Mouse (Mus musculus) heart, embryonic 11.5 days (tissue): Measurements from ENCODE around the gene Fbxo42. TPM values are rescaled to one million over a fixed set of nuclear protein-coding genes. Genes with fewer than 3 reads are reported as not detected.

Source experiments
- ATAC-seq: fragments of 200-750 bp; cut with Nextera tagmentation; replicated peaks from 2 replicates; pipeline ENCODE4 v1.8.0; 2017; ENCODE audit warnings: moderate library complexity; ENCODE audit not compliant: insufficient number of reproducible peaks, low FRiP score, low TSS enrichment
- H3K27ac ChIP-seq: fragments of 300-500 bp; sonication (generic); 2 replicates; pipeline ENCODE4 v1.5.1; 2014; ENCODE audit warnings: mild to moderate bottlenecking, low read depth, low read length
- H3K27me3 ChIP-seq: fragments of 300-500 bp; sonication (generic); 2 replicates; pipeline ENCODE4 v1.6.1; 2014; ENCODE audit warnings: mild to moderate bottlenecking, low read length, mixed read lengths; ENCODE audit not compliant: control insufficient read depth, insufficient read depth
- H3K36me3 ChIP-seq: fragments of 300-500 bp; sonication (generic); 2 replicates; pipeline ENCODE4 v1.6.1; 2014; ENCODE audit warnings: mild to moderate bottlenecking, low read length, moderate library complexity, mixed read lengths; ENCODE audit not compliant: control insufficient read depth, insufficient read depth
- H3K4me1 ChIP-seq: fragments of 300-500 bp; sonication (generic); 2 replicates; pipeline ENCODE4 v1.6.1; 2014; ENCODE audit warnings: low read length; ENCODE audit not compliant: control insufficient read depth, insufficient read depth
- H3K4me2 ChIP-seq: fragments of 300-500 bp; sonication (generic); 2 replicates; pipeline ENCODE4 v1.6.1; 2014; ENCODE audit warnings: mild to moderate bottlenecking, moderate library complexity
- H3K4me3 ChIP-seq: fragments of 300-500 bp; sonication (generic); 2 replicates; pipeline ENCODE4 v1.5.1; 2014; ENCODE audit warnings: low read depth, low read length
- H3K9ac ChIP-seq: fragments of 300-500 bp; sonication (generic); 2 replicates; pipeline ENCODE4 v1.6.1; 2014; ENCODE audit warnings: mild to moderate bottlenecking, low read depth, low read length, moderate library complexity
- H3K9me3 ChIP-seq: fragments of 300-500 bp; sonication (generic); replicated peaks from 2 replicates; pipeline ENCODE4 v1.6.1; 2016; ENCODE audit warnings: low read length; ENCODE audit not compliant: control insufficient read depth
- WGBS: fragments of 180-500 bp; shearing (Covaris S2); extraction: QIAGEN DNeasy Blood & Tissue Kit; methylation state at CpG from one replicate; pipeline ENCODE4 v1.1.7; 2014; ENCODE audit not compliant: insufficient replicate concordance; 5-methylcytosine and 5-hydroxymethylcytosine counted together
- polyA plus RNA-seq: library from polyadenylated mRNA; unstranded; fragments of >200 nt; fragmentation: Nextera tagmentation; extraction: Ambion mirVana; gene quantifications from 2 replicates; pipeline ENCODE4 v1.2.1, GENCODE M21; 2014

The Fbxo42 gene
- 18.5 and 19.3 TPM in 2 replicates for polyA plus RNA-seq

DNA sequence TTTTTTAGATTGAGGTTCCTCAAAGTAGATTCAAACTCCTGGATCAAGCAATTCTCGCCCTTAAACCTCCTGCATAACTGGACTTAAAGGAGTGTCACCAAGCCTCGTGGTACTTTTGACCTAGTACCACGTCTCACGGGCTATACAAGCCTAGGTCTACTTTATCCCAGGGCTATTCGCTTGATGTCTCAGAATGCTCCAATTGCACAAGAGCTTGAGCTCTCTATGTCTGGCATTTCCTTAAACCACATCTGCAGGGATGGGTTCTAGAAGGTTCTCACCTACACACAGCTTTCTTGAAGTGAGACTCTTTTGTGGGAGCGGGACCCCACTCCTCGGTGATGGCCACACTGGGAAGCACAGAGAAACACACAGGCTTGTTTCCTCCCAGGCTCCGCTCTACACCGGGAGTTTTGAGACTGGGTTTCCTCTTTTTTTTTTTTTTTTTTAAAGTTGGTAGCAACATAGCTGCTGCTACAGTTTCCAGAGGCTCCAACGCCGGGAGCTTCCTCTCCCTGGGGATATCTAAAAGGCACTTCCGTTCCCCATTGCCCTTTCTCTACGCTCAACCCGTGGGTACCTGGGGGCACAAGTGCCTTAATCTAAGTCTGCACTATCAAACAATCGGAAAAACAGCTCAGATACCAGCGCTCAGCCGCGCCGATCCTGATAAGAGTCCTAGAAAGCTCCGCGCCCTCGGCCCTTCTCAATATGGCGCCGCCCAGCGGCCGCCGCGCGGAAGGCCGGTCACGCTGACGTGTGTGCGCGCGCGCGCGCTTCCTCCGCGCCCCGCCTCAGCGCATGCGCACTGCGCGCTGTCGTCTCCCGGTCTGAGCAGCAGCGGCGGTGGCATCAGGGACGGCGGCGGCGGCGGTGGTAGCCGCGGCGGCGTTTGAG is at the start of gene Fbxo42:
Gene Fbxo42 (plus strand): TSS at position 802 of the 897 bp plus-strand sequence.
- Histone ChIP-seq H3K4me3 (peak within 1 kb of the TSS; percentile 99), H3K4me2 (peak within 1 kb of the TSS; percentile 92)
- WGBS: 8% methylated on average over 54 of the region's 58 CpGs

DNA sequence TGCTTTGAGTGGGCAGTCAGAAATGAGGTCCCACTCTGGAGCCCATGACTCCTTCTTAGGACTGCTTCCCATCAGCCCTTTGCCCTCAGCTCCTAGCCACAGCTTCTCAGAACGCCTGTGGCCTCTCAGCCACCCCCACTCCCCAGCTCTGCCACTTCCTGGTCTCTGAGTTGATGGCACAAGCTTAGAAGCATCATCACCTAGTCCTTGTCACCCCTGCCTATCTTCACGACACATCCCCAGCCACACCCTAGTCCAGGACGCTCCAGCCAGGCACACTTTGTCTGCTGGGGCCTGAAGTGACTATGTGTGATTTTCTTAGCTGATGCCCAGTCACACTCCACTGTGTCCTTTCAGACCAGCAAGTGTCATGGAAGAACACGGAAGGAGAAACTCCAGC is 48.8 kb upstream of the Fbxo42 start:
- WGBS: 55% methylated on average over 4 of the region's 4 CpGs
- Histone ChIP-seq H3K27me3 (no peaks in the 10 kb centered on the region), H3K27ac (no peak overlapping the region), H3K4me2 (no peak overlapping the region), H3K9ac (no peak overlapping the region), H3K4me3 (no peak overlapping the region), H3K4me1 (no peaks in the 10 kb centered on the region), H3K9me3 (no peaks in the 10 kb centered on the region), H3K36me3 (no peaks in the 10 kb centered on the region)
- no peak for ATAC-seq

More for the DNA sequence above, at the start of gene Fbxo42:
- Histone ChIP-seq H3K4me1 (peaks cover 15% of the 10 kb centered on the region), H3K27ac (peak within 1 kb of the TSS; percentile 81), H3K27me3 (no peaks in the 10 kb centered on the region), H3K9ac (peak within 1 kb of the TSS; percentile 97), H3K9me3 (no peaks in the 10 kb centered on the region), H3K36me3 (no peaks in the 10 kb centered on the region)
- ATAC-seq: peak; percentile 84

DNA sequence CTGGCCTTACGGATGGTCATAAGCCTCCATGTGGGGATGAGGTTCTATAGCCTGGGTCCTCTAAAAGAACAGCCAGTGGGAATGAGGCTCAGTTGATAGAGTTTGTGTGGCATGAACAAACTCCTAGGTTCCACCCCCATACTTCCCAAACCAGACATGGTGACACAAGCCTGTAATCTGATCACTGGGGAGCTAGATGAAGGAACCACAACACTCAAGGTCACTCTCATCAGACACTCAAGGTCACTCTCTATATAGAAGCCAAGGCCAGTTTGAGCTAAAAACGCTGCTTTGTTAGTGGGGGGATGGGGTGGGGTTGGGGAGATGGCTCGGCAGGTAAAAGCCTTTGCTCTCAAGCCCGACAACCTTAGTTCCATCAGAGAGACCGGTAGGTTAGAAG is 47.8 kb upstream of the Fbxo42 start:
- Histone ChIP-seq H3K27me3 (no peaks in the 10 kb centered on the region), H3K36me3 (no peaks in the 10 kb centered on the region), H3K4me1 (no peaks in the 10 kb centered on the region), H3K4me2 (no peak overlapping the region), H3K4me3 (no peak overlapping the region), H3K9me3 (no peaks in the 10 kb centered on the region), H3K9ac (no peak overlapping the region), H3K27ac (no peak overlapping the region)
- ATAC-seq: no peak
- 72% methylated on average over 5 of the region's 5 CpGs for WGBS

DNA sequence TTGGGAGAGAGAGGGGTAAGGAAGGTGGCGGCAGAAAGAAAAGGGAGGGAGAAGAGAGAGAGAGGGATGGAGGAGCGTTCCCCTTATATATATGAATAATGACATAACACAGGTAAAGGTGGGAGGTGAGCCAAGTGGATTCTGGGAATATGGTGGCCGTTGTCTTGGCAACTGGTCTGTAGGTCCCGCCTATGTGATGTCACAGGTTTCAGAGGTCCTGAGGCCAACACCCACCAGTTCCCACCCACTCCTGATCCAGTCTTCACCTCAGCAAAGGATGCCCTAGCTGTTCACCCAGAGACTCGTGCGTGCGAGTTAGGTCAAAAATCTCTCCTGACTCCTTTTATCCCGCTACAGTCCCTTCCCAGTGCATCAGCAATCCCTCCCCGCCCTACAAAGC is 46.4 kb upstream of the Fbxo42 start:
- H3K4me3 ChIP-seq: no peak overlapping the region
- no peaks in the 10 kb centered on the region for H3K36me3 ChIP-seq
- no peak for ATAC-seq
- H3K9ac ChIP-seq: no peak overlapping the region
- H3K4me1 ChIP-seq: no peaks in the 10 kb centered on the region
- no peak overlapping the region for H3K4me2 ChIP-seq
- no peaks in the 10 kb centered on the region for H3K27me3 ChIP-seq
- no peaks in the 10 kb centered on the region for H3K9me3 ChIP-seq
- 91% methylated on average over 9 of the region's 9 CpGs for WGBS
- no peak overlapping the region for H3K27ac ChIP-seq

DNA sequence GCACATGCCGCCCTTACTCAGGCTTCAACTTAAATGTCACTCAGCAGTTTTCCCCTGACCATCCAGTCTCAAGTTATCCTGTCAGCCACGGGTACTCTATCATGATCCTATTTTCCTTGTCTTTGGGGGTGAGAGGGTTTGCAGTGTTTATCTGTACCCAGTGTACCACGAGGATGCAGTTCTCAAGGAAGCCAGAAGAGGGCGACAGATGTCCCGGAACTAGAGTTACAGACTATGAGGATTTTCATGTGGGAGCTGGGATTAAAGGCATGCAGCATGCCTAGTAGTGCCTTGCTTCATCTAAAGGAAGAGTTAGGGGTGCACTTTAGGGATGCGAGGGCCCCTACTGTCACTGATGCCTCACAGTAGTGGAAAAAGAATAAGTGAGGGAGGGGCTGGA is 45.9 kb upstream of the Fbxo42 start:
- Histone ChIP-seq H3K4me1 (no peaks in the 10 kb centered on the region), H3K27me3 (no peaks in the 10 kb centered on the region), H3K36me3 (no peaks in the 10 kb centered on the region), H3K27ac (no peak overlapping the region), H3K9me3 (no peaks in the 10 kb centered on the region), H3K9ac (no peak overlapping the region), H3K4me2 (no peak overlapping the region), H3K4me3 (no peak overlapping the region)
- 58% methylated on average over 6 of the region's 6 CpGs for WGBS
- ATAC-seq: no peak

DNA sequence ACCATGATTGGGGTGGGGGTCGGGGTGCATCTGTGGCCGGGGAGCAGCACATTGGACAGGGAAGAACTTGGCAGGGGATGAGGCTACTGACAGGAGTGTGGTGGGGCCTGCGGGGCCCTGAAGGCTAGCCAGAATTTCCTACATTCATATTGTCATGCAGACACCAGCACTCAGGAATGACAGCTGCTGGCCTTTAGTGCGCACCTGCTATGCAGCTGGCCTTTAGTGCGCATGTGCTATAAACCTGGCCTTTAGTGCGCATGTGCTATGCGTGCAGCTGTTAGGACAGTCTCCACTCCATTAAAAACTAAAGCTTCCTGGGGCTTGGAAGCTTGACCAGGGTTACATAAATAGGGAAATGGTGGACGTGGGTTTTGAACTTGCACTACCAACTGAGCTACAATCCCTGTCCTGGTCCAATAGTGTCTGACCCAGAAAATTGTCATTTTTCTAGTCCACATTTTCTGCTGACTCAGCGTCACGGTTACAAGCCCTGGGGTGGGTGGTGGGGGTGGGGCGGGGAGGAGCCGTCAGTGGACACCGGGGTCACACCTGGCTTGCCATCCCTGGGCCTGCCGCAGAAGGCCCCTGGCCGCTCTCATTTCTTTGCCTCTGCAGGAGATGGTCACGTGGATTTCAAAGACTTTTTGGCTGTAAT is 41.1 kb upstream of the Fbxo42 start:
- no peak overlapping the region for H3K4me3 ChIP-seq
- no peak overlapping the region for H3K9ac ChIP-seq
- no peaks in the 10 kb centered on the region for H3K27me3 ChIP-seq
- H3K36me3 ChIP-seq: peaks cover 12% of the 10 kb centered on the region
- H3K4me1 ChIP-seq: peaks cover 9% of the 10 kb centered on the region; the same call in 1 of the 2 replicates
- peaks cover 5% of the 10 kb centered on the region for H3K9me3 ChIP-seq
- H3K27ac ChIP-seq: no peak overlapping the region
- no peak overlapping the region for H3K4me2 ChIP-seq
- WGBS: 78% methylated on average over 16 of the region's 16 CpGs
- ATAC-seq: no peak

DNA sequence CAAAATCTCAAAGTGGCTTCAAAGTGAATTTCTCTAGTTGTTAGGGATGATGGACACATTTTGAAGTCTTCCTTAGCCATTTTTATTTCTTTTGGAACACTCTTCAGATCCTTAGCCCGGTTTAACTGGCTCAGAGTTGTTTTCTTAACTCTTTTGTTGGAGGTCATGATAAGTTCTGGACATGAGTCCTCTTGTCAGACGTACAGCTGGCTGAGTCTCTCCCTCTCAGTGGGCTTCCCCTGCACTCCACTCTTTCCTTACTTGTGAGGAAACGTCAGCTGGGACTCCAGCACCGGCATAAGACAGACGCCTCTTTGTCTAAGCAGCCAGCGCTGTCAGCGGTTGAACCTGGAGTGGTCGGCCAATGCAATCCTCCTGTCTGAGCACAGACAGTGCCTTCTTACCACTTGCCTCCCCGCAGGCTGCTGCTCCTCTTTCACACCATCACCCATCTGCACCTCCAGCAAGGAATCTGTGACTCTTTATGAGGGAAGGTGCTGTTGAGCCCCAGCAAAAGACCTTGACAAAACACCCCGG is 39.4 kb upstream of the Fbxo42 start:
- Histone ChIP-seq H3K4me2 (peak overlapping the region; percentile 4; the same call in 1 of the 2 replicates), H3K4me1 (peaks cover 9% of the 10 kb centered on the region; the same call in 1 of the 2 replicates), H3K9ac (no peak overlapping the region), H3K9me3 (peaks cover 5% of the 10 kb centered on the region), H3K27me3 (no peaks in the 10 kb centered on the region), H3K27ac (peak overlapping the region; percentile 24; the same call in 1 of the 2 replicates), H3K36me3 (peaks cover 12% of the 10 kb centered on the region), H3K4me3 (no peak overlapping the region)
- 19% methylated on average over 10 of the region's 10 CpGs for WGBS
- ATAC-seq: no peak

DNA sequence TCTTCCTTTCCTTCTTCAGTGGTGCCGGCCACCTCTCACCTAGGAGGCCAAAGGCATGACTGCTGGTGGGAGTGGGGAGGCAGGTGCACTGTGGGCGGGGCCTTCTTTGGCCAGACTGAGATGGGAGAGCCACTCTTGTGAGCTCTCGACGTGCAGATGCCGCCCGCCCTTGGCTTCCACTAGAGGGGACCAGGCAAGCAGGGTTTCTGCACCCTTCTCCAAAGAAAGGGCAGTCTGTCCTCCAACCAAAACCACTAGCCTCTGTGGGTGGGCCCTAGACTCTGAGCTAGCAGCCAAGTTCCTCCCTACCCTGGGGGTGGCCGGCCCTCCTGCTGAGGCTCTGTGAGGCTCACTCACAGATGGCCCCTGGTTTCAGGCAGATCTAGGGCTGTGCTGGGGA is 33.9 kb upstream of the Fbxo42 start:
- no peak for ATAC-seq

More for the DNA sequence above, 33.9 kb upstream of the Fbxo42 start:
- H3K4me3 ChIP-seq: no peak overlapping the region
- H3K27me3 ChIP-seq: no peaks in the 10 kb centered on the region
- H3K27ac ChIP-seq: no peak overlapping the region
- H3K4me2 ChIP-seq: no peak overlapping the region
- H3K4me1 ChIP-seq: no peaks in the 10 kb centered on the region; the same call in 1 of the 2 replicates
- peaks cover 37% of the 10 kb centered on the region for H3K36me3 ChIP-seq
- H3K9me3 ChIP-seq: peaks cover 5% of the 10 kb centered on the region
- no peak overlapping the region for H3K9ac ChIP-seq
- 78% methylated on average over 7 of the region's 7 CpGs for WGBS
